Mouse (Mus musculus) subcutaneous adipose tissue, adult 2 months (tissue): ENCODE data around the gene Atg4b. TPM values are rescaled to one million over a fixed set of nuclear protein-coding genes. Genes with fewer than 3 reads are reported as not detected.

Experiments
- polyA plus RNA-seq: library from polyadenylated mRNA; depleted of rRNA; stranded (reverse); fragments of >200 nt; gene quantifications from 2 replicates; pipeline ENCODE4 v1.2.3, GENCODE M21; 2012; ENCODE audit warnings: low replicate concordance; rRNA removed

Gene Atg4b
- polyA plus RNA-seq: 55.7 and 75.7 TPM in 2 replicates

GRCm38 (mm10) chr1:93751290-93751689, at the start of gene Atg4b:
Atg4b (plus strand) TSS chr1:93751500.

GRCm38 (mm10) chr1:93754573-93755290, 3.4 kb downstream of the Atg4b start, which contains the start of gene Thap4:
Thap4 (minus strand) TSS chr1:93754864.

DNA sequence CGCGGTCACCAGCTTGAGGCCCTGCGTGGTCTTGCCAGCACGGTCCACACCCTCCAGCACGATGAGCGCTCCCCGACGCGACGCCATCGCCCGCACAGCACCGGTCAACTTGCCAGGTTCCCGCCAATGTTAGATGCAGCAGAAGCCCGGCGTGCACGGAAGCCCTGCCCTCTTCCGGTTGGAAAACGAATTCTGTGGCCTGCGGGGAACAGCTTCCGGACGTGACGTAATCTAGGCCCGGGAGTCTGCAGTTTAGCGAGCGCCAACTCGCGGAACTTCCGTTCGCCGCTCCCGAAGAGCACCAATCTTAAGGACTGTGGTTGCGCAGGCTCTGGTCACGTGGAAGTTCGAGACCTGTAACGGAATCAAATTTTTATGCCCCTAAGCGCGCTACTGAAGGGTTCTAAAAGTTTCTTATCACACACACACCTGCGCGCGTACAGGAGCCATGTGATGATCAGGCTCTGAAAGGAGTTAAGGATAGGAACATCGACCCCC, 50.5 kb downstream of the Atg4b start, which contains the start of gene Dtymk:
Gene Dtymk (minus strand): TSS at position 194 of the 498 bp plus-strand sequence.

DNA sequence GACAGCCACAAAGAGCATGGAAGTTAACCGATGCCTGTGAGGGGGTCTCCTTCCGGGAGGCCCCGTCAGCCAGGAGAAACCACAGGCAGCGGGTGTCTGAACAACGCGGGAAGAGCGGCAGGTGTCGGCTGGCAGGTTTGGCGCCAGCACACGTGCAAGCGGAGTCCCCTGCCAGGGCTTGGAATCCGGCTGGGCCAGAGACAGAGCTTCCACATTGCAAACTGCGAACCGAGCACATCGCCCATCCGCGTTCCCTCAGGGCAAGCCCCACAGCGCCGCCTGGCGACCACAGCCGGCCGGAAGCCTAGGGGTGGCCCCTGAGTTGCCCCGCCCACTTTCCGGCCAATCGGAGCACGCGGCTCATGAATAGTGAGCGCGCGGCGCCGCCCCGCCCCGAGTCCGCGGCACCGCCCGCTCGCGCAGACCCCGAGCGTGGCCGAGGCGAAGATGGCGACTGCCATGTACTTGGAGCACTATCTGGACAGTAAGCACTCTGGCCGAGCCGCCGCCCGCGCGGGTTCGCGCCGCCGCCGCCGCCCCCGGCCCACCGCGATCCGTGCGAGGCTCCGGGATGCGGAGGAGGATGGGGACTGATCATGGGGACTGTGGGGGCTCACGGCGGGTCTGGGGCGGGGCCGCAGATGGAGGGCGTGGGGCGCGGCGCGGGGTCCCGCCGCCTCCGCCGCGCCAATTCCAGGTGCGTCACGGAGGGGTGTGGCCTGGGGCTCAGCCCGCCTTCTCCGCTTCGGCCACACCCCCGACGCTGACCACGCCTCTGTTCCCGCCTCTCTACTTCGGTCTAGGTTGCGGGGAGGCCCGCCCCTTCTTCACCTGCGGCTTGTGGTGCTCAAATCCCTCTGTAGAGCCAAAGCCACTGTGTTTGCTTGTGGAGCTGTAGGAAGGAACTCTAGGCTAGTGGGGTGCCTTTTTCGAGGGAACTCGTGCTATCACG, 52.5 kb downstream of the Atg4b start, which contains the start of gene Ing5:
Gene Ing5 (plus strand): TSS at position 410 of the 952 bp plus-strand sequence.

GRCm38 (mm10) chr1:93824609-93825008, 73.3 kb downstream of the Atg4b start, which contains the start of gene D2hgdh:
D2hgdh (plus strand) TSS chr1:93824909.

Other genes starting within 250 kb of the Atg4b start
- gene Farp2, start 239.4 kb upstream of the Atg4b start, polyA plus RNA-seq: 6.3 and 9.8 TPM in 2 replicates
- 170 and 200 TPM in 2 replicates for gene Stk25, start 92.8 kb upstream of the Atg4b start, polyA plus RNA-seq
- gene Bok, start 65.8 kb upstream of the Atg4b start, polyA plus RNA-seq: 49.6 and 128 TPM in 2 replicates
- gene Thap4, start 3.4 kb downstream of the Atg4b start, polyA plus RNA-seq: 39.6 and 56.2 TPM in 2 replicates
- gene Dtymk, start 50.4 kb downstream of the Atg4b start, polyA plus RNA-seq: 43.4 and 75.9 TPM in 2 replicates
- gene Ing5, start 52.5 kb downstream of the Atg4b start, polyA plus RNA-seq: 5.5 and 10.1 TPM in 2 replicates
- gene D2hgdh, start 73.4 kb downstream of the Atg4b start, polyA plus RNA-seq: 31.0 and 33.1 TPM in 2 replicates
- 0.19 TPM in 1 of 2 replicates, not detected in the other for gene Gal3st2, start 109.8 kb downstream of the Atg4b start, polyA plus RNA-seq
- 0.21 TPM in 1 of 2 replicates, not detected in the other for gene Gal3st2b, start 166.8 kb downstream of the Atg4b start, polyA plus RNA-seq
- gene Gal3st2c, start 239.0 kb downstream of the Atg4b start, polyA plus RNA-seq: 0.01 TPM in 1 of 2 replicates, not detected in the other